Mouse (Mus musculus) heart, embryonic 15.5 days (tissue): Measurements from ENCODE around the gene Tprgl. TPM values are rescaled to one million over a fixed set of nuclear protein-coding genes. Genes with fewer than 3 reads are reported as not detected.

ENCODE experiments used
- ATAC-seq: fragments of 200-750 bp; cut with Nextera tagmentation; replicated peaks from 2 replicates; pipeline ENCODE4 v1.8.0; 2017; ENCODE audit warnings: low read depth, moderate TSS enrichment; ENCODE audit not compliant: insufficient number of reproducible peaks, insufficient read depth, low FRiP score
- H3K27ac ChIP-seq: fragments of 300-500 bp; sonication (generic); 2 replicates; pipeline ENCODE4 v1.5.1; 2015; ENCODE audit warnings: mild to moderate bottlenecking, inconsistent platforms
- H3K27me3 ChIP-seq: fragments of 300-500 bp; sonication (generic); 2 replicates; pipeline ENCODE4 v1.6.1; 2015; ENCODE audit warnings: inconsistent platforms
- H3K36me3 ChIP-seq: fragments of 300-500 bp; sonication (generic); 2 replicates; pipeline ENCODE4 v1.6.1; 2015; ENCODE audit warnings: mild to moderate bottlenecking, inconsistent platforms
- H3K4me1 ChIP-seq: fragments of 300-500 bp; sonication (generic); replicated peaks from 2 replicates; pipeline ENCODE4 v1.6.1; 2015; ENCODE audit warnings: inconsistent platforms
- H3K4me2 ChIP-seq: fragments of 300-500 bp; sonication (generic); 2 replicates; pipeline ENCODE4 v1.6.1; 2015; ENCODE audit warnings: inconsistent platforms, mild to moderate bottlenecking, moderate library complexity
- H3K4me3 ChIP-seq: fragments of 300-500 bp; sonication (generic); 2 replicates; pipeline ENCODE4 v1.5.1; 2015; ENCODE audit warnings: mild to moderate bottlenecking, inconsistent platforms
- H3K9ac ChIP-seq: fragments of 300-500 bp; sonication (generic); 2 replicates; pipeline ENCODE4 v1.6.1; 2015; ENCODE audit warnings: mild to moderate bottlenecking, inconsistent platforms
- H3K9me3 ChIP-seq: fragments of 300-500 bp; sonication (generic); replicated peaks from 2 replicates; pipeline ENCODE4 v1.6.1; 2016; ENCODE audit warnings: inconsistent platforms
- WGBS: fragments of 180-500 bp; shearing (Covaris S2); methylation state at CpG from one replicate; pipeline ENCODE4 v1.1.7; 2015; ENCODE audit warnings: mixed read lengths; 5-methylcytosine and 5-hydroxymethylcytosine counted together
- polyA plus RNA-seq: library from polyadenylated mRNA; unstranded; fragments of >200 nt; fragmentation: Nextera tagmentation; extraction: Ambion mirVana; gene quantifications from 2 replicates; pipeline ENCODE4 v1.2.1, GENCODE M21; 2015

Gene Tprgl
- polyA plus RNA-seq, 1 experiment from 2014 or later, result 116 TPM

- 17% methylated on average over 6 of the region's 6 CpGs for WGBS
- Histone ChIP-seq H3K9ac (no peak overlapping the region), H3K9me3 (no peaks in the 10 kb centered on the region), H3K27me3 (no peaks in the 10 kb centered on the region), H3K36me3 (peaks cover 31% of the 10 kb centered on the region), H3K4me1 (peaks cover 20% of the 10 kb centered on the region), H3K4me3 (peak overlapping the region; percentile 97; the same call in 1 of the 2 replicates), H3K27ac (no peak overlapping the region), H3K4me2 (peak overlapping the region; percentile 91)
- ATAC-seq, result no peak
Observed at GRCm38 (mm10) chr4:154159002-154159401, 1.5 kb downstream of the Tprgl start.

- no peak overlapping the region for H3K27ac ChIP-seq
- no peak overlapping the region for H3K9ac ChIP-seq
- peaks cover 35% of the 10 kb centered on the region for H3K36me3 ChIP-seq
- WGBS, result 90% methylated on average over 14 of the region's 14 CpGs
- H3K4me1 ChIP-seq, result peaks cover 20% of the 10 kb centered on the region
- H3K27me3 ChIP-seq, result no peaks in the 10 kb centered on the region
- no peak overlapping the region for H3K4me2 ChIP-seq
- no peak overlapping the region for H3K4me3 ChIP-seq
- ATAC-seq, result no peak
- no peaks in the 10 kb centered on the region for H3K9me3 ChIP-seq
Observed at GRCm38 (mm10) chr4:154157970-154158662, 2.4 kb downstream of the Tprgl start.

- Histone ChIP-seq H3K4me3 (no peak overlapping the region), H3K4me1 (peaks cover 14% of the 10 kb centered on the region), H3K27me3 (no peaks in the 10 kb centered on the region), H3K4me2 (no peak overlapping the region), H3K27ac (no peak overlapping the region), H3K9ac (no peak overlapping the region), H3K36me3 (peaks cover 54% of the 10 kb centered on the region), H3K9me3 (no peaks in the 10 kb centered on the region)
- no peak for ATAC-seq
- WGBS, result 81% methylated on average over 7 of the region's 7 CpGs
Observed at GRCm38 (mm10) chr4:154156050-154156449, 4.4 kb downstream of the Tprgl start.

- H3K27me3 ChIP-seq, result no peaks in the 10 kb centered on the region
- no peak for ATAC-seq
- H3K4me2 ChIP-seq, result no peak overlapping the region
- no peak overlapping the region for H3K27ac ChIP-seq
- H3K4me3 ChIP-seq, result no peak overlapping the region
- H3K9me3 ChIP-seq, result no peaks in the 10 kb centered on the region
- H3K4me1 ChIP-seq, result peaks cover 4% of the 10 kb centered on the region
- no peak overlapping the region for H3K9ac ChIP-seq
- H3K36me3 ChIP-seq, result peaks cover 54% of the 10 kb centered on the region
- WGBS, result 70% methylated on average over 11 of the region's 11 CpGs
Observed at GRCm38 (mm10) chr4:154154104-154154503, 6.4 kb downstream of the Tprgl start.

- H3K9me3 ChIP-seq, result no peaks in the 10 kb centered on the region
- H3K9ac ChIP-seq, result no peak overlapping the region
- no peak overlapping the region for H3K27ac ChIP-seq
- H3K4me3 ChIP-seq, result no peak overlapping the region
- ATAC-seq, result no peak
- peaks cover 6% of the 10 kb centered on the region for H3K27me3 ChIP-seq
- peaks cover 12% of the 10 kb centered on the region for H3K4me1 ChIP-seq
- H3K36me3 ChIP-seq, result peaks cover 3% of the 10 kb centered on the region; the same call in 1 of the 2 replicates
- 80% methylated on average over 10 of the region's 10 CpGs for WGBS
- no peak overlapping the region for H3K4me2 ChIP-seq
Observed at GRCm38 (mm10) chr4:154146342-154146741, 14.1 kb downstream of the Tprgl start.

GRCm38 (mm10) chr4:154144712-154145111 lies 15.8 kb downstream of the Tprgl start:
- Histone ChIP-seq H3K4me2 (no peak overlapping the region), H3K9me3 (no peaks in the 10 kb centered on the region), H3K9ac (no peak overlapping the region), H3K27ac (no peak overlapping the region), H3K27me3 (peaks cover 22% of the 10 kb centered on the region), H3K4me3 (no peak overlapping the region), H3K4me1 (peaks cover 29% of the 10 kb centered on the region), H3K36me3 (no peaks in the 10 kb centered on the region; the same call in 1 of the 2 replicates)
- WGBS, result 80% methylated on average over 3 of the region's 3 CpGs
- no peak for ATAC-seq

GRCm38 (mm10) chr4:154142211-154143040 lies 18.0 kb downstream of the Tprgl start, which contains the start of gene Wrap73:
Wrap73 (plus strand) TSS chr4:154142372.
- Histone ChIP-seq H3K27ac (peak within 1 kb of the TSS; percentile 85), H3K4me1 (peaks cover 33% of the 10 kb centered on the region), H3K9ac (peak within 1 kb of the TSS; percentile 85), H3K4me3 (peak within 1 kb of the TSS; percentile 88), H3K4me2 (peak within 1 kb of the TSS; percentile 82), H3K27me3 (peaks cover 45% of the 10 kb centered on the region), H3K36me3 (no peaks in the 10 kb centered on the region; the same call in 1 of the 2 replicates), H3K9me3 (no peaks in the 10 kb centered on the region)
- 1% methylated on average over 49 of the region's 49 CpGs for WGBS
- ATAC-seq, result peak; percentile 91

GRCm38 (mm10) chr4:154141009-154141867 lies 19.2 kb downstream of the Tprgl start:
- Histone ChIP-seq H3K4me2 (peak overlapping the region; percentile 82), H3K9me3 (no peaks in the 10 kb centered on the region), H3K36me3 (no peaks in the 10 kb centered on the region; the same call in 1 of the 2 replicates), H3K9ac (no peak overlapping the region), H3K27ac (no peak overlapping the region), H3K4me1 (peaks cover 33% of the 10 kb centered on the region), H3K27me3 (peaks cover 56% of the 10 kb centered on the region), H3K4me3 (peak overlapping the region; percentile 88)
- 3% methylated on average over 42 of the region's 42 CpGs for WGBS
- ATAC-seq, result no peak

- H3K9me3 ChIP-seq, result no peaks in the 10 kb centered on the region
- peak overlapping the region; percentile 50; the same call in 1 of the 2 replicates for H3K9ac ChIP-seq
- peaks cover 64% of the 10 kb centered on the region for H3K27me3 ChIP-seq
- H3K4me1 ChIP-seq, result peaks cover 33% of the 10 kb centered on the region
- WGBS, result 2% methylated on average over 44 of the region's 46 CpGs
- no peaks in the 10 kb centered on the region; the same call in 1 of the 2 replicates for H3K36me3 ChIP-seq
- H3K4me2 ChIP-seq, result peak overlapping the region; percentile 82
- no peak overlapping the region for H3K27ac ChIP-seq
- no peak for ATAC-seq
- H3K4me3 ChIP-seq, result peak overlapping the region; percentile 88
Observed at GRCm38 (mm10) chr4:154140213-154141008, 20.1 kb downstream of the Tprgl start.

GRCm38 (mm10) chr4:154140182-154140212 lies 20.5 kb downstream of the Tprgl start, which contains the start of gene Trp73:
Trp73 (minus strand) TSS chr4:154140208.
- no peaks in the 10 kb centered on the region for H3K9me3 ChIP-seq
- peaks cover 33% of the 10 kb centered on the region for H3K4me1 ChIP-seq
- H3K9ac ChIP-seq, result peak within 1 kb of the TSS; percentile 50
- H3K4me2 ChIP-seq, result peak within 1 kb of the TSS; percentile 82
- no peaks in the 10 kb centered on the region for H3K36me3 ChIP-seq
- 0% methylated on average over 4 of the region's 4 CpGs for WGBS
- H3K27ac ChIP-seq, result no peak within 1 kb of the TSS
- peak within 1 kb of the TSS; percentile 88 for H3K4me3 ChIP-seq
- H3K27me3 ChIP-seq, result peaks cover 68% of the 10 kb centered on the region
- no peak for ATAC-seq
